8 mouse cellular contexts compared by ENCODE assay signal in genomic region chr17:6492501-6492900, GRCm38 (mm10).
DNase-seq lines count a peak whose midpoint lies in the region; ATAC-seq and TF ChIP-seq lines count a peak whose summit lies in the region.
"Not testable (repeated sequence)": the region's sequence is repeated elsewhere in the genome, so short reads cannot be mapped to it uniquely, and the experiment has no call there.

No protein-coding gene starts in this region.

- peak overlapping the region; percentile 32 for H3K4me3 ChIP-seq in forebrain, postnatal 0 days (ENCODE audit: low read depth, low read length)
- peak overlapping the region; percentile 22 for H3K4me3 ChIP-seq in hindbrain, embryonic 12.5 days
- H3K4me3 ChIP-seq in layer of hippocampus, adult 2 months, result peak overlapping the region; percentile 36; the same call in 1 of the 2 replicates
- peak overlapping the region; percentile 35 for H3K4me3 ChIP-seq in neural tube, embryonic 15.5 days (replicated peaks)

- not testable (repeated sequence) for H3K9ac ChIP-seq in forebrain, postnatal 0 days; hindbrain, embryonic 12.5 days
- peak overlapping the region; percentile 36; the same call in 1 of the 2 replicates for H3K9ac ChIP-seq in neural tube, embryonic 15.5 days (replicated peaks)

- TF ChIP-seq CTCF in forebrain, postnatal 0 days (IDR thresholded peaks at IDR 0.05; ENCODE audit: low read depth); layer of hippocampus, adult 2 months (conservative IDR thresholded peaks at IDR 0.05): not testable (repeated sequence)

- H3K27me3 ChIP-seq in forebrain, postnatal 0 days (ENCODE audit: insufficient read depth, low read length); hindbrain, embryonic 12.5 days; neural tube, embryonic 15.5 days (replicated peaks): not testable (repeated sequence)

- H3K4me1 ChIP-seq in forebrain, postnatal 0 days (ENCODE audit: insufficient read depth); hindbrain, embryonic 12.5 days; neural tube, embryonic 15.5 days: not testable (repeated sequence)

- not testable (repeated sequence) for H3K36me3 ChIP-seq in forebrain, postnatal 0 days (ENCODE audit: insufficient read depth); hindbrain, embryonic 12.5 days; neural tube, embryonic 15.5 days

- 32% methylated on average over 19 of the region's 19 CpGs for WGBS in forebrain, postnatal 0 days
- 28% methylated on average over 19 of the region's 19 CpGs for WGBS in hindbrain, embryonic 12.5 days
- 25% methylated on average over 19 of the region's 19 CpGs for WGBS in neural tube, embryonic 15.5 days

- ATAC-seq in forebrain, postnatal 0 days, result peak; percentile 25; the same call in 1 of the 2 replicates
- peak; percentile 60 for ATAC-seq in hindbrain, embryonic 12.5 days (ENCODE audit: low FRiP score)
- ATAC-seq in neural tube, embryonic 15.5 days (ENCODE audit: low FRiP score), result peak; percentile 51

- peak overlapping the region; percentile 51 for H3K4me2 ChIP-seq in forebrain, postnatal 0 days (ENCODE audit: low read depth)
- H3K4me2 ChIP-seq in hindbrain, embryonic 12.5 days (replicated peaks), result peak overlapping the region; percentile 44
- H3K4me2 ChIP-seq in neural tube, embryonic 15.5 days, result peak overlapping the region; percentile 56

- peak; percentile 82 for DNase-seq in R1 (ENCODE audit: low read depth, low spot score)
- peak; percentile 31 to 52 for DNase-seq in cerebellum, postnatal 4 days (ENCODE audit: low spot score in 2 of 2)
- peak; percentile 74 for DNase-seq in forebrain, postnatal 0 days
- DNase-seq in layer of hippocampus, adult 2 months (ENCODE audit: low spot score in 2 of 2), result peak in 1 of 2 experiments; percentile 39
- DNase-seq in lung, postnatal 10 days, result peak; percentile 46
- peak; percentile 41 to 64 for DNase-seq in thymus, postnatal 10 days (ENCODE audit: low spot score in 2 of 2)

- H3K27ac ChIP-seq in forebrain, postnatal 0 days (ENCODE audit: low read depth, low read length); hindbrain, embryonic 12.5 days; layer of hippocampus, adult 2 months; neural tube, embryonic 15.5 days (replicated peaks): not testable (repeated sequence)

- not testable (repeated sequence) for H3K9me3 ChIP-seq in forebrain, postnatal 0 days (ENCODE audit: low read length); hindbrain, embryonic 12.5 days (replicated peaks); neural tube, embryonic 15.5 days (replicated peaks)
